Comparison of ENCODE assay signal across 8 mouse cellular contexts in genomic region chr1:63763212-63763694, GRCm38 (mm10). TPM values are rescaled to one million over a fixed set of nuclear protein-coding genes. Genes with fewer than 3 reads are reported as not detected.
DNase-seq lines count a peak whose midpoint lies in the region; ATAC-seq lines count a peak whose summit lies in the region.

No protein-coding gene starts in this region.

- no peaks in the 10 kb centered on the region for H3K9me3 ChIP-seq in intestine, embryonic 16.5 days (ENCODE audit: control insufficient read depth, low read length)
- no peaks in the 10 kb centered on the region for H3K9me3 ChIP-seq in midbrain, embryonic 13.5 days

- no peak overlapping the region for H3K9ac ChIP-seq in intestine, embryonic 16.5 days (ENCODE audit: low read depth, low read length)
- no peak overlapping the region for H3K9ac ChIP-seq in midbrain, embryonic 13.5 days (replicated peaks)

- H3K36me3 ChIP-seq in intestine, embryonic 16.5 days (ENCODE audit: control insufficient read depth, insufficient read depth, low read length), result no peaks in the 10 kb centered on the region
- no peaks in the 10 kb centered on the region for H3K36me3 ChIP-seq in midbrain, embryonic 13.5 days

- H3K4me1 ChIP-seq in intestine, embryonic 16.5 days (ENCODE audit: control insufficient read depth, insufficient read depth, low read length), result no peaks in the 10 kb centered on the region
- H3K4me1 ChIP-seq in midbrain, embryonic 13.5 days (replicated peaks), result peaks cover 36% of the 10 kb centered on the region

- DNase-seq in gastrocnemius, adult 18-20 months (ENCODE audit: low spot score), result peak; percentile 8
- DNase-seq in gastrocnemius, postnatal 36 days, result no peak
- peak; percentile 84 for DNase-seq in cerebellum, adult 9-10 months
- DNase-seq in frontal cortex, postnatal 14 days (ENCODE audit: low spot score in 2 of 2), result peak; percentile 37 to 52
- peak; percentile 36 to 42 for DNase-seq in left cerebral cortex, adult 8-10 months (ENCODE audit: low spot score in 2 of 2)
- DNase-seq in thymus, postnatal 25 days, result peak; percentile 18

- ATAC-seq in intestine, embryonic 16.5 days, result peak; percentile 50
- peak; percentile 86 for ATAC-seq in midbrain, embryonic 13.5 days

- H3K27ac ChIP-seq in intestine, embryonic 16.5 days (ENCODE audit: low read length), result no peak overlapping the region
- H3K27ac ChIP-seq in midbrain, embryonic 13.5 days, result peak overlapping the region; percentile 77

- no peak overlapping the region for H3K4me3 ChIP-seq in intestine, embryonic 16.5 days (ENCODE audit: low read length)
- H3K4me3 ChIP-seq in midbrain, embryonic 13.5 days (replicated peaks), result no peak overlapping the region

- no peaks in the 10 kb centered on the region for H3K27me3 ChIP-seq in intestine, embryonic 16.5 days (replicated peaks; ENCODE audit: control insufficient read depth, insufficient read depth, low read length)
- no peaks in the 10 kb centered on the region for H3K27me3 ChIP-seq in midbrain, embryonic 13.5 days

- H3K4me2 ChIP-seq in intestine, embryonic 16.5 days (ENCODE audit: low read depth, low read length), result no peak overlapping the region
- peak overlapping the region; percentile 15; the same call in 1 of the 2 replicates for H3K4me2 ChIP-seq in midbrain, embryonic 13.5 days (replicated peaks)

- 21% methylated on average over 3 of the region's 3 CpGs for WGBS in intestine, embryonic 16.5 days
- 7% methylated on average over 3 of the region's 3 CpGs for WGBS in midbrain, embryonic 13.5 days

- intact Hi-C loops in gastrocnemius, postnatal 36 days (cut with DNase I), result loop anchor here (5.0 kb wide), 2 partner anchors 101 to 684 kb away; no protein-coding TSS in a partner anchor

RNA-seq across cellular contexts. Expression of gene 4933402D24Rik, which starts 5.8 kb away (rescaled TPM):
- not detected for total RNA-seq in gastrocnemius, adult 18-20 months (2021)
- not detected for total RNA-seq in gastrocnemius, postnatal 36 days (2021)
- polyA plus RNA-seq in intestine, embryonic 16.5 days (2015; fragmentation: Nextera tagmentation; extraction: Ambion mirVana), result 0.07 TPM in 1 of 2 replicates, not detected in the other
- total RNA-seq in left cerebral cortex, adult 8-10 months (2022), result under 1 TPM in 3 of 4 experiments, not detected in 1; 0.21 to 0.34 (median 0.28) TPM
- 0.22 and 0.32 TPM in 2 replicates for polyA plus RNA-seq in midbrain, embryonic 13.5 days (2015; fragmentation: Nextera tagmentation; extraction: Ambion mirVana)

RNA-seq across cellular contexts. Expression of gene Fastkd2, which starts 32.8 kb away (rescaled TPM):
- 10 to 100 TPM; 20.1 to 21.3 TPM for total RNA-seq in gastrocnemius, adult 18-20 months (2021)
- 10 to 100 TPM; 16.1 to 19.1 TPM for total RNA-seq in gastrocnemius, postnatal 36 days (2021)
- polyA plus RNA-seq in intestine, embryonic 16.5 days (2015; fragmentation: Nextera tagmentation; extraction: Ambion mirVana), result 66.6 and 71.7 TPM in 2 replicates
- 10 to 100 TPM; 14.7 to 20.1 (median 17.5) TPM for total RNA-seq in left cerebral cortex, adult 8-10 months (2022)
- 37.2 and 39.8 TPM in 2 replicates for polyA plus RNA-seq in midbrain, embryonic 13.5 days (2015; fragmentation: Nextera tagmentation; extraction: Ambion mirVana)

RNA-seq across cellular contexts. Expression of gene Mdh1b, which starts 33.1 kb away (rescaled TPM):
- not detected for total RNA-seq in gastrocnemius, adult 18-20 months (2021)
- total RNA-seq in gastrocnemius, postnatal 36 days (2021), result not detected
- polyA plus RNA-seq in intestine, embryonic 16.5 days (2015; fragmentation: Nextera tagmentation; extraction: Ambion mirVana), result not detected in 2 replicates
- 1 to 10 TPM in 2 of 4 experiments, under 1 TPM in 2; 0.82 to 1.8 (median 1.2) TPM for total RNA-seq in left cerebral cortex, adult 8-10 months (2022)
- 0.12 and 0.27 TPM in 2 replicates for polyA plus RNA-seq in midbrain, embryonic 13.5 days (2015; fragmentation: Nextera tagmentation; extraction: Ambion mirVana)

Comparison
In these comparisons a context has a peak if more than half of its experiments do, and no peak if none do; other contexts are left out.
1. DNase-seq: peak in gastrocnemius, adult 18-20 months (single experiment), cerebellum, adult 9-10 months (single experiment), frontal cortex, postnatal 14 days (2 of 2), left cerebral cortex, adult 8-10 months (2 of 2) and thymus, postnatal 25 days (single experiment); none in gastrocnemius, postnatal 36 days (0 of 2).